Mouse (Mus musculus) lung, postnatal 0 days (tissue): Measurements from ENCODE around the gene Tmprss11e. TPM values are rescaled to one million over a fixed set of nuclear protein-coding genes. Genes with fewer than 3 reads are reported as not detected.

Experiments
- ATAC-seq: fragments of 200-750 bp; cut with Nextera tagmentation; 2 replicates; pipeline ENCODE4 v1.8.0; 2017; ENCODE audit warnings: moderate library complexity
- DNase-seq: peaks from one replicate; pipeline ENCODE4 v3.0.0-alpha.2; 2016; ENCODE audit warnings: low spot score
- H3K27ac ChIP-seq: fragments of 300-500 bp; sonication (generic); 2 replicates; pipeline ENCODE4 v1.5.1; 2014; ENCODE audit warnings: antibody characterized with exemption, mild to moderate bottlenecking, low read length, mixed read lengths
- H3K27me3 ChIP-seq: fragments of 300-500 bp; sonication (generic); replicated peaks from 2 replicates; pipeline ENCODE4 v1.6.1; 2014; ENCODE audit warnings: low read length, mixed read lengths; ENCODE audit not compliant: insufficient read depth
- H3K36me3 ChIP-seq: fragments of 300-500 bp; sonication (generic); 2 replicates; pipeline ENCODE4 v1.6.1; 2014; ENCODE audit warnings: low read length, mixed read lengths; ENCODE audit not compliant: insufficient read depth
- H3K4me1 ChIP-seq: fragments of 300-500 bp; sonication (generic); 2 replicates; pipeline ENCODE4 v1.6.1; 2014; ENCODE audit warnings: antibody characterized with exemption, low read depth, low read length, mixed read lengths; ENCODE audit not compliant: insufficient read depth
- H3K4me2 ChIP-seq: fragments of 300-500 bp; sonication (generic); replicated peaks from 2 replicates; pipeline ENCODE4 v1.6.1; 2014; ENCODE audit warnings: low read depth, mild to moderate bottlenecking, low read length, moderate library complexity, mixed read lengths
- H3K4me3 ChIP-seq: fragments of 300-500 bp; sonication (generic); 2 replicates; pipeline ENCODE4 v1.5.1; 2014; ENCODE audit warnings: low read depth, low read length
- H3K9ac ChIP-seq: fragments of 300-500 bp; sonication (generic); replicated peaks from 2 replicates; pipeline ENCODE4 v1.6.1; 2014; ENCODE audit warnings: low read depth, mild to moderate bottlenecking
- H3K9me3 ChIP-seq: fragments of 300-500 bp; sonication (generic); 2 replicates; pipeline ENCODE4 v1.6.1; 2016; ENCODE audit warnings: low read length, mixed read lengths
- CTCF ChIP-seq: IDR thresholded peaks from 2 replicates; pipeline ENCODE4 v1.5.1; 2016; ENCODE audit warnings: antibody characterized with exemption, mild to moderate bottlenecking
- EP300 ChIP-seq: IDR thresholded peaks from 2 replicates; pipeline ENCODE4 v1.6.1; 2016; ENCODE audit warnings: antibody characterized with exemption, mild to moderate bottlenecking, control low read depth
- WGBS: fragments of 180-500 bp; shearing (Covaris S2); extraction: QIAGEN DNeasy Blood & Tissue Kit; methylation state at CpG from one replicate; pipeline ENCODE4 v1.1.7; 2014; 5-methylcytosine and 5-hydroxymethylcytosine counted together
- polyA plus RNA-seq: library from polyadenylated mRNA; unstranded; fragments of >200 nt; fragmentation: Nextera tagmentation; extraction: Ambion mirVana; gene quantifications from 2 replicates; pipeline ENCODE4 v1.2.1, GENCODE M21; 2015

Gene Tmprss11e
- polyA plus RNA-seq, 1 experiment from 2014 or later, result not detected

- H3K4me2 ChIP-seq, result no peak overlapping the region
- H3K9ac ChIP-seq, result no peak overlapping the region
- no peak overlapping the region for H3K27ac ChIP-seq
- no peaks in the 10 kb centered on the region for H3K4me1 ChIP-seq
- H3K27me3 ChIP-seq, result no peaks in the 10 kb centered on the region
- H3K4me3 ChIP-seq, result no peak overlapping the region
- 31% methylated on average over 1 of the region's 1 CpGs for WGBS
- TF ChIP-seq EP300, result peak; percentile 33; the same call in 1 of the 2 replicates
- no peak for TF ChIP-seq CTCF
- ATAC-seq (no peak), DNase-seq (peak; percentile 65)
- no peaks in the 10 kb centered on the region for H3K36me3 ChIP-seq
- no peaks in the 10 kb centered on the region for H3K9me3 ChIP-seq
Measured at GRCm38 (mm10) chr5:86778471-86778870, 32.9 kb upstream of the Tmprss11e start.

GRCm38 (mm10) chr5:86776941-86777340 lies 31.3 kb upstream of the Tmprss11e start:
- 79% methylated on average over 5 of the region's 5 CpGs for WGBS
- Histone ChIP-seq H3K9me3 (no peaks in the 10 kb centered on the region), H3K36me3 (no peaks in the 10 kb centered on the region), H3K9ac (no peak overlapping the region), H3K4me2 (no peak overlapping the region), H3K27ac (no peak overlapping the region), H3K27me3 (no peaks in the 10 kb centered on the region), H3K4me3 (no peak overlapping the region), H3K4me1 (no peaks in the 10 kb centered on the region)
- TF ChIP-seq CTCF (no peak), EP300 (no peak)
- DNase-seq, result no peak
- ATAC-seq, result no peak

GRCm38 (mm10) chr5:86771010-86771409 lies 25.4 kb upstream of the Tmprss11e start:
- Histone ChIP-seq H3K36me3 (no peaks in the 10 kb centered on the region), H3K4me1 (no peaks in the 10 kb centered on the region)
- TF ChIP-seq EP300 (no peak), CTCF (no peak; the same call in 1 of the 2 replicates)

GRCm38 (mm10) chr5:86769015-86769658 lies 23.5 kb upstream of the Tmprss11e start:
- H3K4me1 ChIP-seq, result no peaks in the 10 kb centered on the region
- ATAC-seq (no peak), DNase-seq (no peak)
- 30% methylated on average over 3 of the region's 3 CpGs for WGBS
- H3K36me3 ChIP-seq, result no peaks in the 10 kb centered on the region
- H3K4me2 ChIP-seq, result no peak overlapping the region
- no peak overlapping the region for H3K27ac ChIP-seq
- TF ChIP-seq CTCF (no peak), EP300 (no peak)
- H3K4me3 ChIP-seq, result no peak overlapping the region
- no peak overlapping the region for H3K9ac ChIP-seq
- H3K9me3 ChIP-seq, result no peaks in the 10 kb centered on the region
- no peaks in the 10 kb centered on the region for H3K27me3 ChIP-seq

More at GRCm38 (mm10) chr5:86771010-86771409, 25.4 kb upstream of the Tmprss11e start:
- DNase-seq (no peak), ATAC-seq (no peak)
- Histone ChIP-seq H3K9ac (no peak overlapping the region), H3K4me3 (no peak overlapping the region), H3K4me2 (no peak overlapping the region), H3K9me3 (no peaks in the 10 kb centered on the region), H3K27me3 (no peaks in the 10 kb centered on the region), H3K27ac (no peak overlapping the region)

GRCm38 (mm10) chr5:86742796-86743195 lies 2.8 kb downstream of the Tmprss11e start:
- no peaks in the 10 kb centered on the region for H3K36me3 ChIP-seq
- WGBS, result 41% methylated on average over 3 of the region's 3 CpGs
- no peaks in the 10 kb centered on the region for H3K27me3 ChIP-seq
- H3K4me1 ChIP-seq, result no peaks in the 10 kb centered on the region
- no peak overlapping the region for H3K9ac ChIP-seq
- no peak overlapping the region for H3K4me2 ChIP-seq
- no peaks in the 10 kb centered on the region for H3K9me3 ChIP-seq
- DNase-seq (no peak), ATAC-seq (no peak)
- H3K27ac ChIP-seq, result no peak overlapping the region
- TF ChIP-seq CTCF, result no peak
- no peak for TF ChIP-seq EP300
- no peak overlapping the region for H3K4me3 ChIP-seq

GRCm38 (mm10) chr5:86741146-86741545 lies 4.5 kb downstream of the Tmprss11e start:
- H3K36me3 ChIP-seq, result no peaks in the 10 kb centered on the region
- ATAC-seq (no peak), DNase-seq (no peak)
- 66% methylated on average over 5 of the region's 5 CpGs for WGBS
- H3K4me1 ChIP-seq, result no peaks in the 10 kb centered on the region
- H3K9ac ChIP-seq, result no peak overlapping the region
- H3K4me3 ChIP-seq, result no peak overlapping the region
- no peak for TF ChIP-seq CTCF
- no peak for TF ChIP-seq EP300
- H3K4me2 ChIP-seq, result no peak overlapping the region
- no peak overlapping the region for H3K27ac ChIP-seq
- no peaks in the 10 kb centered on the region for H3K9me3 ChIP-seq
- H3K27me3 ChIP-seq, result no peaks in the 10 kb centered on the region

- 75% methylated on average over 2 of the region's 2 CpGs for WGBS
- DNase-seq, result no peak
- ATAC-seq, result no peak
- TF ChIP-seq EP300, result no peak
- Histone ChIP-seq H3K9ac (no peak overlapping the region), H3K4me2 (no peak overlapping the region), H3K4me3 (no peak overlapping the region), H3K4me1 (no peaks in the 10 kb centered on the region), H3K9me3 (no peaks in the 10 kb centered on the region), H3K27me3 (no peaks in the 10 kb centered on the region), H3K27ac (no peak overlapping the region), H3K36me3 (no peaks in the 10 kb centered on the region)
Measured at GRCm38 (mm10) chr5:86735808-86736207, 9.8 kb downstream of the Tmprss11e start.
